22 mouse cellular contexts compared by ENCODE assay signal in genomic region chr1:71751601-71752000, GRCm38 (mm10).
A peak's percentile ranks its signal among the peaks of the same experiment; 100 is the strongest.
DNase-seq lines count a peak whose midpoint lies in the region; ATAC-seq and TF ChIP-seq lines count a peak whose summit lies in the region.
"Had no signal": no experiment of that assay in that cellular context is flagged by ENCODE, and none has a peak within 500 bp of the region (broad histone marks: within the 10 kb centered on the region; RNA-seq: fewer than 3 reads in every experiment).

No protein-coding gene starts in this region.

- H3K36me3 ChIP-seq in embryonic facial prominence, embryonic 14.5 days (ENCODE audit: control insufficient read depth, insufficient read depth, low read length): no peaks in the 10 kb centered on the region
- no peaks in the 10 kb centered on the region for H3K36me3 ChIP-seq in embryonic facial prominence, embryonic 10.5 days (replicated peaks)
- no peaks in the 10 kb centered on the region for H3K36me3 ChIP-seq in myocyte (ENCODE audit: control insufficient read depth, insufficient read depth)
- H3K36me3 ChIP-seq: embryonic facial prominence, embryonic 12.5 days; embryonic facial prominence, embryonic 15.5 days; forebrain, embryonic 15.5 days had no signal

- no peak for TF ChIP-seq CTCF in layer of hippocampus, adult 2 months (conservative IDR thresholded peaks at IDR 0.05)

- no peak overlapping the region for H3K27ac ChIP-seq in embryonic facial prominence, embryonic 14.5 days (replicated peaks; ENCODE audit: low read depth, low read length)
- no peak overlapping the region for H3K27ac ChIP-seq in embryonic facial prominence, embryonic 10.5 days (replicated peaks)
- H3K27ac ChIP-seq in layer of hippocampus, adult 2 months: no peak overlapping the region
- H3K27ac ChIP-seq: embryonic facial prominence, embryonic 12.5 days; embryonic facial prominence, embryonic 15.5 days; forebrain, embryonic 13.5 days; forebrain, embryonic 15.5 days had no signal

- H3K4me1 ChIP-seq in embryonic facial prominence, embryonic 14.5 days (ENCODE audit: control insufficient read depth, insufficient read depth, low read length): no peaks in the 10 kb centered on the region
- no peaks in the 10 kb centered on the region for H3K4me1 ChIP-seq in embryonic facial prominence, embryonic 10.5 days
- H3K4me1 ChIP-seq: embryonic facial prominence, embryonic 12.5 days; embryonic facial prominence, embryonic 15.5 days; forebrain, embryonic 13.5 days; forebrain, embryonic 15.5 days had no signal

- H3K4me3 ChIP-seq in embryonic facial prominence, embryonic 14.5 days (ENCODE audit: low read depth, low read length): no peak overlapping the region
- H3K4me3 ChIP-seq in embryonic facial prominence, embryonic 10.5 days: no peak overlapping the region
- no peak overlapping the region for H3K4me3 ChIP-seq in myocyte
- H3K4me3 ChIP-seq in layer of hippocampus, adult 2 months: no peak overlapping the region
- H3K4me3 ChIP-seq: embryonic facial prominence, embryonic 12.5 days; embryonic facial prominence, embryonic 15.5 days; forebrain, embryonic 13.5 days; forebrain, embryonic 15.5 days had no signal

- ATAC-seq in embryonic facial prominence, embryonic 14.5 days (ENCODE audit: low read depth): no peak
- ATAC-seq: forebrain, embryonic 13.5 days; forebrain, embryonic 15.5 days; forebrain, postnatal 0 days had no signal

- no peak for TF ChIP-seq POLR2A in myocyte (IDR thresholded peaks at IDR 0.05; ENCODE audit: insufficient read length, low read depth)

- DNase-seq in embryonic facial prominence, embryonic 14.5 days (ENCODE audit: low spot score): peak; percentile 22
- DNase-seq in embryonic facial prominence, embryonic 10.5 days (ENCODE audit: low spot score): no peak
- DNase-seq in 3T3-L1 (ENCODE audit: low read depth, low spot score) (peak; percentile 73), NIH3T3 (ENCODE audit: low read depth) (peak; percentile 48)
- DNase-seq in retina, postnatal 1 day: no peak
- no peak for DNase-seq in layer of hippocampus, adult 2 months (ENCODE audit: low spot score in 2 of 2)
- DNase-seq: adrenal gland, adult 2 months; adrenal gland, postnatal 10 days; adrenal gland, postnatal 25 days; cerebellum, adult 11 months; cerebellum, adult 18-20 months; cerebellum, adult 8-10 months; cerebellum, adult 9-11 months; cerebellum, postnatal 14 days; cerebellum, postnatal 36 days; embryo, embryonic 11 days; forebrain, postnatal 0 days had no signal

- H3ac ChIP-seq in myocyte (ENCODE audit: control insufficient read depth, insufficient read length): no peak overlapping the region

- H3K27me3 ChIP-seq in embryonic facial prominence, embryonic 14.5 days (replicated peaks; ENCODE audit: control insufficient read depth, insufficient read depth, low read length): no peaks in the 10 kb centered on the region
- H3K27me3 ChIP-seq in embryonic facial prominence, embryonic 10.5 days (replicated peaks; ENCODE audit: low read depth, poor library complexity, severe bottlenecking): no peaks in the 10 kb centered on the region
- H3K27me3 ChIP-seq in myocyte (ENCODE audit: control insufficient read depth, insufficient read depth, insufficient read length): no peaks in the 10 kb centered on the region
- H3K27me3 ChIP-seq: embryonic facial prominence, embryonic 12.5 days; embryonic facial prominence, embryonic 15.5 days; forebrain, embryonic 13.5 days; forebrain, embryonic 15.5 days had no signal

- 0 out of 2 replicates have a peak, but pooled peaks cover 10% of the 10 kb centered on the region for H3K9me3 ChIP-seq in embryonic facial prominence, embryonic 14.5 days (ENCODE audit: control insufficient read depth, low read length)
- H3K9me3 ChIP-seq in embryonic facial prominence, embryonic 10.5 days: 0 out of 2 replicates have a peak, but pooled peaks cover 6% of the 10 kb centered on the region
- H3K9me3 ChIP-seq: embryonic facial prominence, embryonic 12.5 days; forebrain, embryonic 15.5 days had no signal

- H3K79me2 ChIP-seq in myocyte (ENCODE audit: control insufficient read depth, insufficient read depth): no peaks in the 10 kb centered on the region

- no peak overlapping the region for H3K9ac ChIP-seq in embryonic facial prominence, embryonic 14.5 days (ENCODE audit: low read depth, low read length)
- H3K9ac ChIP-seq: embryonic facial prominence, embryonic 12.5 days; embryonic facial prominence, embryonic 15.5 days; forebrain, embryonic 13.5 days; forebrain, embryonic 15.5 days; forebrain, postnatal 0 days had no signal

- H3K4me2 ChIP-seq in embryonic facial prominence, embryonic 14.5 days (ENCODE audit: low read depth, low read length): no peak overlapping the region
- peak overlapping the region; percentile 25 for H3K4me2 ChIP-seq in myocyte (ENCODE audit: low read depth)
- H3K4me2 ChIP-seq: embryonic facial prominence, embryonic 12.5 days; embryonic facial prominence, embryonic 15.5 days; forebrain, embryonic 13.5 days; forebrain, embryonic 15.5 days had no signal

- 85% methylated on average over 1 of the region's 1 CpGs for WGBS in embryonic facial prominence, embryonic 14.5 days
- WGBS in embryonic facial prominence, embryonic 10.5 days: 88% methylated on average over 1 of the region's 1 CpGs

TF ChIP-seq in myocyte, 11 proteins besides CTCF, POLR2A, EP300 and RAD21:
- TF ChIP-seq TCF12 (IDR thresholded peaks at IDR 0.05; ENCODE audit: insufficient read depth, poor library complexity, severe bottlenecking) (no peak), TCF3 (IDR thresholded peaks at IDR 0.05; ENCODE audit: insufficient read length, low read depth) (no peak), USF1 (IDR thresholded peaks at IDR 0.05; ENCODE audit: low read depth) (no peak), CEBPB (IDR thresholded peaks at IDR 0.05; ENCODE audit: insufficient read depth, poor library complexity, severe bottlenecking) (no peak), POLR2AphosphoS2 (IDR thresholded peaks at IDR 0.05; ENCODE audit: insufficient read length, low read depth) (no peak), REST (IDR thresholded peaks at IDR 0.05; ENCODE audit: insufficient read depth, insufficient read length) (no peak), E2F4 (IDR thresholded peaks at IDR 0.05; ENCODE audit: insufficient read depth) (no peak), MYOD1 (IDR thresholded peaks at IDR 0.05; ENCODE audit: control insufficient read depth in 1 of 3, insufficient read length in 2 of 3, low read depth in 2 of 3) (no peak), MAX (IDR thresholded peaks at IDR 0.05; ENCODE audit: low read depth) (no peak), MYOG (IDR thresholded peaks at IDR 0.05; ENCODE audit: control insufficient read depth in 1 of 3, insufficient read depth in 1 of 3, insufficient read length in 2 of 3, low read depth in 2 of 3) (no peak), SRF (IDR thresholded peaks at IDR 0.05; ENCODE audit: control insufficient read depth, insufficient read length, low read depth) (no peak)

Comparison
In these comparisons a context has a peak if more than half of its experiments do, and no peak if none do; other contexts are left out.
1. DNase-seq: peak in embryonic facial prominence, embryonic 14.5 days (single experiment), 3T3-L1 (single experiment) and NIH3T3 (single experiment); none in embryonic facial prominence, embryonic 10.5 days (single experiment), retina, postnatal 1 day (single experiment) and layer of hippocampus, adult 2 months (0 of 2).